Mouse (Mus musculus) kidney, embryonic 15.5 days (tissue): Measurements from ENCODE around the gene Lrp5. TPM values are rescaled to one million over a fixed set of nuclear protein-coding genes. Genes with fewer than 3 reads are reported as not detected.

Experiments used
- ATAC-seq: fragments of 200-750 bp; cut with Nextera tagmentation; replicated peaks from 2 replicates; pipeline ENCODE4 v1.8.0; 2017; ENCODE audit warnings: moderate TSS enrichment; ENCODE audit not compliant: low FRiP score
- H3K27ac ChIP-seq: fragments of 300-500 bp; sonication (generic); 2 replicates; pipeline ENCODE4 v1.5.1; 2015; ENCODE audit warnings: mild to moderate bottlenecking, inconsistent platforms
- H3K27me3 ChIP-seq: fragments of 300-500 bp; sonication (generic); 2 replicates; pipeline ENCODE4 v1.6.1; 2015; ENCODE audit warnings: inconsistent platforms
- H3K36me3 ChIP-seq: fragments of 300-500 bp; sonication (generic); 2 replicates; pipeline ENCODE4 v1.6.1; 2015; ENCODE audit warnings: inconsistent platforms
- H3K4me1 ChIP-seq: fragments of 300-500 bp; sonication (generic); 2 replicates; pipeline ENCODE4 v1.6.1; 2015; ENCODE audit warnings: inconsistent platforms
- H3K4me2 ChIP-seq: fragments of 300-500 bp; sonication (generic); 2 replicates; pipeline ENCODE4 v1.6.1; 2015; ENCODE audit warnings: moderate library complexity, mild to moderate bottlenecking, inconsistent platforms
- H3K4me3 ChIP-seq: fragments of 300-500 bp; sonication (generic); replicated peaks from 2 replicates; pipeline ENCODE4 v1.5.1; 2015; ENCODE audit warnings: mild to moderate bottlenecking, inconsistent platforms
- H3K9ac ChIP-seq: fragments of 300-500 bp; sonication (generic); 2 replicates; pipeline ENCODE4 v1.6.1; 2015; ENCODE audit warnings: mild to moderate bottlenecking, inconsistent platforms
- H3K9me3 ChIP-seq: fragments of 300-500 bp; sonication (generic); replicated peaks from 2 replicates; pipeline ENCODE4 v1.6.1; 2016; ENCODE audit warnings: inconsistent platforms
- WGBS: fragments of 180-500 bp; shearing (Covaris S2); methylation state at CpG from one replicate; pipeline ENCODE4 v1.1.7; 2015; ENCODE audit warnings: mixed read lengths; 5-methylcytosine and 5-hydroxymethylcytosine counted together
- polyA plus RNA-seq: library from polyadenylated mRNA; unstranded; fragments of >200 nt; fragmentation: Nextera tagmentation; extraction: Ambion mirVana; gene quantifications from 2 replicates; pipeline ENCODE4 v1.2.1, GENCODE M21; 2015

Lrp5 gene
- polyA plus RNA-seq, 1 experiment from 2014 or later: 6.9 TPM

DNA sequence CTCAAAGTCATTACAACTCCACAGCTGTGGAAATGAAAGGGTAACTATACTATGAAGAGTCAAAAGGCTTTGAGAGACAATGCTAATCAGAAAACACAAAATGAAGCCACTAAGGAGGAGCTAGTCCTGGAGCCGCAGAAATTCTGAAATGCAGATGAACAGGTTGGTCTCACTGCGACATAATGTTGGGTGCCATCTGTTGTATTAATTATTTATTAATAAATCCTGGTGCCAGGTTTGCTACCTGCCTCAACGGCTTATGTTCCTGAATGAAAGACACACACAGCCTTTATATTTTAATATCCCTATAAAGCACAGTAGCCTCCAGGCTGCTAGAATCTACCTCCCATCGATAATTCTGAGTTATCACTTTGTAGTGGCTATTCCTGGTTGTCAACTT is 143.8 kb downstream of the Lrp5 start:
- ATAC-seq: no peak
- Histone ChIP-seq H3K4me1 (no peaks in the 10 kb centered on the region), H3K9ac (no peak overlapping the region), H3K27ac (no peak overlapping the region), H3K9me3 (no peaks in the 10 kb centered on the region), H3K4me2 (no peak overlapping the region), H3K4me3 (no peak overlapping the region), H3K36me3 (peaks cover 43% of the 10 kb centered on the region), H3K27me3 (no peaks in the 10 kb centered on the region)
- WGBS: 93% methylated on average over 4 of the region's 4 CpGs

DNA sequence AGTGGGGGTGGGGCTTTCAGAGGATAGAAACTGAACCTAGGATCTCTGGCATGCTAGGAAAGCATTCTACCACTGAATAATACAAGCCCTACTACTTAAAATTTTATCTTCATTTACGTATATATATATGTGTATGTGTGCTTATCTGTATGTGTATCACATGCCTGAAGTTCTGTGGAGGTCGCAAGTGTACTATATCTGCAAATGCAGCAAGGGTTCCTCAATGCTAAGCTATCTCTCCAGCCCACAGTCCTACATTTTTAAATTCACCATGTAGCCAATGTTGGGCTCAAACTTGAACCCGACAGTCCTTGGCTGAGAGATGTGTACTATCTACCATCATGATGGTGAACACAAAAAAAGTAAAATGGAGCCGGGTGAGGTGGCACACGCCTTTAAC is 145.4 kb downstream of the Lrp5 start:
- H3K4me3 ChIP-seq: no peak overlapping the region
- H3K4me1 ChIP-seq: no peaks in the 10 kb centered on the region
- no peak overlapping the region for H3K9ac ChIP-seq
- no peaks in the 10 kb centered on the region for H3K27me3 ChIP-seq
- H3K36me3 ChIP-seq: peaks cover 37% of the 10 kb centered on the region
- H3K9me3 ChIP-seq: no peaks in the 10 kb centered on the region
- no peak overlapping the region for H3K4me2 ChIP-seq
- H3K27ac ChIP-seq: no peak overlapping the region
- WGBS: 93% methylated on average over 5 of the region's 5 CpGs
- no peak for ATAC-seq

DNA sequence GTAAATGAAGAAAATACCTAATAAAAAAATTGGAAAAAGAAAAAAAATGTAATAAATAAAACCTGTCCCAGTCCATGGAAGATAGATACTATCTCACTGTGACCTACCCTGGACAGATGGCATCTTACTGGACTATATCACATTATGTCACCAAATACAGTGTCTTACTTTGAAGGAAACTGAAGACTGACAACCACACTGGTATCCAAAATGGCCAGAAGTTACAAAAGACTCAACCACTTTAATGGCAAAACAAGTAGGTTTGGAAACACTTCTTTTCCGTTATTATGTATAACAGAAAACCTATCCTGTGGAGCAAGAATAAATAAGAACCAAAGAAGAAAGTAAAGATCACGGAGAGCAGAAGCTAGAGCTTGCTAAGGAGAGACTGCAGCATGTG is 146.1 kb downstream of the Lrp5 start:
- Histone ChIP-seq H3K4me2 (no peak overlapping the region), H3K27ac (no peak overlapping the region), H3K4me3 (no peak overlapping the region), H3K4me1 (no peaks in the 10 kb centered on the region), H3K36me3 (peaks cover 37% of the 10 kb centered on the region), H3K9me3 (no peaks in the 10 kb centered on the region), H3K9ac (no peak overlapping the region), H3K27me3 (no peaks in the 10 kb centered on the region)
- 92% methylated on average over 2 of the region's 2 CpGs for WGBS
- ATAC-seq: no peak

DNA sequence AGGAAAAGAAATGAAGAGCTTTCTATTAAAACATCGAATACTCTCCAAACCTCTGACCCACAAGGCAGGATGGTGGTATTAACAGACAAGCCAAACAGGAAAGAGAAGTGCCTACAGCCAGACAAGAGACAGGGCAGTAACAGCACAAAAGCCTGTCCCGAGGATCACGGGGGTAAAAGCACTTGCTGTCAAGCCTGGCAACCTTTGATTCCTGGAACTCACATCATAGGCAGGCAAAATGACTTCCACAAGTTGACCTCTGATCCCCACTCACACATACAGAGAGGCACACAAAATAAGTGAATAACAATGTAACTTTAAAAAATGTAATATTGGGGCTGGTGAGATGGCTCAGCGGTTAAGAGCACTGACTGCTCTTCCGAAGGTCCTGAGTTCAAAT is 146.9 kb downstream of the Lrp5 start:
- Histone ChIP-seq H3K36me3 (peaks cover 37% of the 10 kb centered on the region), H3K9ac (no peak overlapping the region), H3K4me3 (no peak overlapping the region), H3K4me2 (no peak overlapping the region), H3K4me1 (no peaks in the 10 kb centered on the region), H3K27me3 (no peaks in the 10 kb centered on the region), H3K27ac (no peak overlapping the region), H3K9me3 (no peaks in the 10 kb centered on the region)
- 88% methylated on average over 5 of the region's 5 CpGs for WGBS
- no peak for ATAC-seq

DNA sequence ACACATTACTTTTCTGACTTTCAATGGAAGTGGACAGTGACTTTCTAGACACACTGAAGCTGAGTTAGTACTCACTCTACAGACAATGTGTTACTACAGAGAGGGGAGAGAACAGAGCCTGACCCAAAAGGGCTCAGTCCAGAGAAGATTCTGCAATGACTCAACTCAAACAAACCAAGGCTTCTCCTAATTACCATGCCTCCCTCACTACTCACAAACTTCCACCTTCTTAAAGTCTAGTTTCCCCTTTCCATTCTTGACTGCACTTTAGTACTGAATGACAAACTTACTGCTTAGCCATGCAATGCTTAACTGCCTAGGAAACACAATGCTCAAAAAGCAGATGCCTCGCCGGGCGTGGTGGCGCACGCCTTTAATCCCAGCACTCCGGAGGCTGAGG is 148.7 kb downstream of the Lrp5 start:
- 95% methylated on average over 6 of the region's 6 CpGs for WGBS
- Histone ChIP-seq H3K9ac (no peak overlapping the region), H3K4me3 (no peak overlapping the region), H3K4me1 (no peaks in the 10 kb centered on the region), H3K27ac (no peak overlapping the region), H3K36me3 (peaks cover 32% of the 10 kb centered on the region), H3K9me3 (no peaks in the 10 kb centered on the region), H3K4me2 (no peak overlapping the region), H3K27me3 (no peaks in the 10 kb centered on the region)
- no peak for ATAC-seq

DNA sequence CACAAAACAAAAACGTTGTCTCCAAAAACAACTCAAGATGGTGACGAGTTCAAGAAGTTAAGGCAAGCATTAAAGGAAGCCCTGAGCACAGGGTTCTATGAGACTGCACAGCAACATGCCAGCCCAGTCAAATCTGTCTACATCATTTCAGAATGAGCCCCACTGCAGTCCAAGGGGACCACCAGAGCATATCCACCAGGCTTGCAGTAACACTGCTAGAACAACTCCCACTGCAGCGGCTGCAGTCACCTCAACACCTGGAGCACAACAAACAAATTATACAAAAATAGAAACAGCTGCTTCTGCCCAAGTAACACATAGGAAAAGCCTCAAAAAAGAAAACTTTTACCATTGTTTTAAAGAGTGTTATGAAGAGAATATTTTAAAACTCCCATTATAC is 151.4 kb downstream of the Lrp5 start:
- no peaks in the 10 kb centered on the region for H3K27me3 ChIP-seq
- peaks cover 18% of the 10 kb centered on the region for H3K36me3 ChIP-seq
- no peak for ATAC-seq
- no peaks in the 10 kb centered on the region for H3K9me3 ChIP-seq
- no peak overlapping the region for H3K4me3 ChIP-seq
- no peak overlapping the region for H3K9ac ChIP-seq
- WGBS: 82% methylated on average over 3 of the region's 3 CpGs
- no peak overlapping the region for H3K4me2 ChIP-seq
- no peak overlapping the region for H3K27ac ChIP-seq
- no peaks in the 10 kb centered on the region for H3K4me1 ChIP-seq

Other genes starting within 250 kb of the Lrp5 start
- gene Ppp6r3, start 110.8 kb downstream of the Lrp5 start, polyA plus RNA-seq: 62.1 and 66.9 TPM in 2 replicates
- gene 1810055G02Rik, start 21.7 kb upstream of the Lrp5 start, polyA plus RNA-seq: 39.7 and 43.9 TPM in 2 replicates
- 30.9 and 33.9 TPM in 2 replicates for gene Kmt5b, start 80.9 kb upstream of the Lrp5 start, polyA plus RNA-seq
- gene Chka, start 165.2 kb upstream of the Lrp5 start, polyA plus RNA-seq: 58.8 and 63.1 TPM in 2 replicates
- 43.9 and 54.6 TPM in 2 replicates for gene Tcirg1, start 220.6 kb upstream of the Lrp5 start, polyA plus RNA-seq
- 344 and 353 TPM in 2 replicates for gene Ndufs8, start 226.2 kb upstream of the Lrp5 start, polyA plus RNA-seq
- 2.9 and 4.1 TPM in 2 replicates for gene Aldh3b1, start 243.2 kb upstream of the Lrp5 start, polyA plus RNA-seq
- 18.3 and 21.2 TPM in 2 replicates for gene Unc93b1, start 248.6 kb upstream of the Lrp5 start, polyA plus RNA-seq